Mouse (Mus musculus): ENCODE measurements at regions not wholly inside any gene's neighbourhood (a gene's known extent, or its start where the extent isn't known, plus 50 kb on each side); places are given as distances from the start of the nearest gene placed in this dataset.

- Histone ChIP-seq H3K4me3 (ENCODE audit: low read depth, low read length) (no peak overlapping the region), H3K36me3 (ENCODE audit: insufficient read depth) (no peaks in the 10 kb centered on the region), H3K4me2 (no peak overlapping the region), H3K9ac (no peak overlapping the region), H3K27ac (ENCODE audit: low read depth) (no peak overlapping the region), H3K4me1 (ENCODE audit: insufficient read depth) (no peaks in the 10 kb centered on the region), H3K27me3 (ENCODE audit: insufficient read depth, low read length) (no peaks in the 10 kb centered on the region), H3K9me3 (ENCODE audit: low read depth, low read length) (no peaks in the 10 kb centered on the region)
- no peak for DNase-seq
- ATAC-seq (ENCODE audit: insufficient read depth): no peak
- no peak for TF ChIP-seq CTCF (IDR thresholded peaks at IDR 0.05; ENCODE audit: low read depth)
- WGBS: 78% methylated on average over 4 of the region's 4 CpGs
These were observed 222.7 kb upstream of the Sox2 start for GRCm38 (mm10) chr3:34427495-34427894.

GRCm38 (mm10) chr3:34426955-34427354, 223.2 kb upstream of the Sox2 start:
- no peaks in the 10 kb centered on the region for H3K4me1 ChIP-seq (ENCODE audit: insufficient read depth)
- DNase-seq (no peak), ATAC-seq (ENCODE audit: insufficient read depth) (no peak)
- H3K27me3 ChIP-seq (ENCODE audit: insufficient read depth, low read length): no peaks in the 10 kb centered on the region
- TF ChIP-seq CTCF (IDR thresholded peaks at IDR 0.05; ENCODE audit: low read depth): no peak
- WGBS: 69% methylated on average over 10 of the region's 10 CpGs
- H3K4me3 ChIP-seq (ENCODE audit: low read depth, low read length): no peak overlapping the region
- H3K4me2 ChIP-seq: no peak overlapping the region
- H3K27ac ChIP-seq (ENCODE audit: low read depth): no peak overlapping the region
- H3K36me3 ChIP-seq (ENCODE audit: insufficient read depth): no peaks in the 10 kb centered on the region
- no peaks in the 10 kb centered on the region for H3K9me3 ChIP-seq (ENCODE audit: low read depth, low read length)
- no peak overlapping the region for H3K9ac ChIP-seq

DNA sequence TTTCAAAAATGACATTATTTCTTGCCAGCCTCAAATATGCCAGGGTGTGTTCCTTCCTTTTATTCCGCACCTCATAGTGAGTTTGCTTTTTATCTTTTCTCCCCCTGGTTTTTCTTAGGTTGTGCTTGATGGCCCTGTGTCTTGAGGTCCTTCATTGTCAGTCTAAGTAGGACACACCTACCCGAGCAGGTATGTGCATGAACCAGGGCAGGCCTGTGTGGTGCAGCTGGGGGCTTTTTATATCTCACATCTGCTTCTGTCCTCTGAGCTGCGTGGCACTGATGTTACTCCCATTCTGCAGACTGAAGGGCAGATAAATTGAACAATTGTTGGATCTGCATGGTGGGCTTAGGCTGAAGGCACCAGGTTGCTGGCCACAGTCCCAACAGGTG, 238.3 kb upstream of the Sox2 start:
- ATAC-seq (ENCODE audit: insufficient read depth): no peak
- no peaks in the 10 kb centered on the region for H3K36me3 ChIP-seq (ENCODE audit: insufficient read depth)
- no peak for DNase-seq
- 67% methylated on average over 3 of the region's 3 CpGs for whole genome bisulfite sequencing
- no peaks in the 10 kb centered on the region for H3K9me3 ChIP-seq (ENCODE audit: low read depth, low read length)
- H3K4me3 ChIP-seq (ENCODE audit: low read depth, low read length): no peak overlapping the region
- no peak overlapping the region for H3K4me2 ChIP-seq
- no peaks in the 10 kb centered on the region for H3K4me1 ChIP-seq (ENCODE audit: insufficient read depth)
- no peaks in the 10 kb centered on the region for H3K27me3 ChIP-seq (ENCODE audit: insufficient read depth, low read length)
- no peak for TF ChIP-seq CTCF (IDR thresholded peaks at IDR 0.05; ENCODE audit: low read depth)
- H3K27ac ChIP-seq (ENCODE audit: low read depth): no peak overlapping the region
- H3K9ac ChIP-seq: no peak overlapping the region

DNA sequence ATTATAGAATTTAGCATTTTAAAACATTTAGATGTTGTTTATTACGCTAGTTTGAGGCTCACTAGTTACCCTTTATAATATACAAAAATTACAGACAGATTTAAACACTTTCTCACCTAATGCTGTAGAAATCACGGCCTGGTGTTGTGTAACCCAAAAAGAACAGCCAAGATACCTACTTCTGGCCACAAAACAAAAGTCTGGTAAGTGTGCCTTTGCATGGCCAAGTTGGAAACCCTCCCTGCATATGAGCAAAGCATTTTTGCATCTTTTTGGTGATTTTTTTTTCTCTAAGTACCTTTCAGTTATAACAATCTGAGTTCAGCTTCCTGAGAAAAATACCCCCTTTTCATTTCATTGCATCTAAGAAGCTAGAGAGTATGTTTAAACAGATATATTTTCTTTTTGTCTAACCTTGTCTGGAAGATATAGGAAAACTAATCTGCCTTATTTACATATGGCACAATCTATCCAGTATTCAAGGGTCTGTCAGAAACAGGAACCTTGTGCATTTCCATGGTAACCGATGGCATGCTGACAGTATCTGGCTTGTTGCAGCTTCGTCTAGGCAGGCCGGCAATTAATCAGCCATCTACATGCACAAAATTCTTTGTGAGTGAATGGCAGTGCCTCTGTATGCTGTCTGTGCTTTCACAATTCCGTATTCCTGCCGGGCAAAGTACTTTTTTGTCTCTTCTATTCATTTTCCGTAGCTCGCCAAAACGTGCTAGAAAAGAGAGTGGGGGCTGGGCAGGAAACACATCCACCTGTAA, 238.9 kb upstream of the Sox2 start:
- no peak for TF ChIP-seq CTCF (IDR thresholded peaks at IDR 0.05; ENCODE audit: low read depth)
- Histone ChIP-seq H3K36me3 (ENCODE audit: insufficient read depth) (no peaks in the 10 kb centered on the region), H3K4me3 (ENCODE audit: low read depth, low read length) (no peak overlapping the region), H3K4me1 (ENCODE audit: insufficient read depth) (no peaks in the 10 kb centered on the region), H3K4me2 (no peak overlapping the region), H3K9ac (no peak overlapping the region), H3K27me3 (ENCODE audit: insufficient read depth, low read length) (no peaks in the 10 kb centered on the region), H3K9me3 (ENCODE audit: low read depth, low read length) (no peaks in the 10 kb centered on the region), H3K27ac (ENCODE audit: low read depth) (no peak overlapping the region)
- ATAC-seq (ENCODE audit: insufficient read depth): no peak
- WGBS: 59% methylated on average over 10 of the region's 10 CpGs
- DNase-seq: no peak

- Histone ChIP-seq H3K4me1 (ENCODE audit: insufficient read depth) (no peaks in the 10 kb centered on the region), H3K9ac (no peak overlapping the region), H3K4me2 (no peak overlapping the region), H3K27ac (ENCODE audit: low read depth) (no peak overlapping the region), H3K36me3 (ENCODE audit: insufficient read depth) (no peaks in the 10 kb centered on the region), H3K9me3 (ENCODE audit: low read depth, low read length) (no peaks in the 10 kb centered on the region), H3K4me3 (ENCODE audit: low read depth, low read length) (no peak overlapping the region), H3K27me3 (ENCODE audit: insufficient read depth, low read length) (no peaks in the 10 kb centered on the region)
- peak; percentile 37 for DNase-seq
- peak; percentile 17; the same call in 1 of the 2 replicates for ATAC-seq (ENCODE audit: insufficient read depth)
- 48% methylated on average over 2 of the region's 2 CpGs for WGBS
- no peak for TF ChIP-seq CTCF (IDR thresholded peaks at IDR 0.05; ENCODE audit: low read depth)
These were observed 246.6 kb upstream of the Sox2 start for GRCm38 (mm10) chr3:34403586-34403985.

GRCm38 (mm10) chr3:34391275-34391674, 258.9 kb upstream of the Sox2 start:
- H3K36me3 ChIP-seq (ENCODE audit: insufficient read depth): no peaks in the 10 kb centered on the region
- H3K27me3 ChIP-seq (ENCODE audit: insufficient read depth, low read length): no peaks in the 10 kb centered on the region
- H3K4me2 ChIP-seq: no peak overlapping the region
- no peak overlapping the region for H3K9ac ChIP-seq
- no peak overlapping the region for H3K27ac ChIP-seq (ENCODE audit: low read depth)
- DNase-seq: no peak
- H3K4me1 ChIP-seq (ENCODE audit: insufficient read depth): no peaks in the 10 kb centered on the region
- 85% methylated on average over 2 of the region's 2 CpGs for WGBS
- peaks cover 5% of the 10 kb centered on the region; the same call in 1 of the 2 replicates for H3K9me3 ChIP-seq (ENCODE audit: low read depth, low read length)
- no peak overlapping the region for H3K4me3 ChIP-seq (ENCODE audit: low read depth, low read length)
- TF ChIP-seq CTCF (IDR thresholded peaks at IDR 0.05; ENCODE audit: low read depth): 0 out of 2 replicates have a peak, but pooled peaks have one; percentile 9
- ATAC-seq (ENCODE audit: insufficient read depth): no peak

DNA sequence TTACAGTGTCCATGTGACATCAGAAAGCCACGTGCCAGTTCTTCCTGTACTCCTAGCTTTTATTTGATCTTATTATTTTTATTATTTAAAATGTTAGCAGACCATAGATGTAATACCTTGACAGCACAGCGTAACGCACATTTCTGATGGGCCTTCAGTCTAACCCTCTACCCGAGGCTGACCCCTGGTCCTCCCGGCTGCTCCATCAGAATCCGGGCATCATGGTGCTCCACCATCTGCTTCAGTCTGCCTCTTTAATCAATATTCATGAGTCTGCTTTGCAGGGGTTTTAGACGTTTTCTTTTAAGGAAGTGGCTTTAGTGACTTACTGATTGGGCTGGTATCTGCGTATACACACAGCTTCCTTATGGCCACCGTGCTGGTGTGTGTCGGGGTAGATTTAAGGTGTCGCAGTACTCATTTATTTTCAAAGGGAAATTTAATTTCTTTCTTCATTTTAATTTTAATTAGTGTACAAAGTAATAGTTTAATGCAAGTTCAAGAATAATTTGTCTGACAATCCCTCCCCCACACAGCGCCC, 265.2 kb upstream of the Sox2 start:
- ATAC-seq (ENCODE audit: insufficient read depth) (no peak), DNase-seq (no peak)
- Histone ChIP-seq H3K4me2 (no peak overlapping the region), H3K27me3 (ENCODE audit: insufficient read depth, low read length) (no peaks in the 10 kb centered on the region), H3K9ac (no peak overlapping the region), H3K27ac (ENCODE audit: low read depth) (no peak overlapping the region), H3K4me1 (ENCODE audit: insufficient read depth) (no peaks in the 10 kb centered on the region), H3K4me3 (ENCODE audit: low read depth, low read length) (no peak overlapping the region), H3K36me3 (ENCODE audit: insufficient read depth) (no peaks in the 10 kb centered on the region), H3K9me3 (ENCODE audit: low read depth, low read length) (no peaks in the 10 kb centered on the region)
- no peak for TF ChIP-seq CTCF (IDR thresholded peaks at IDR 0.05; ENCODE audit: low read depth)
- 81% methylated on average over 12 of the region's 12 CpGs for WGBS

All from lung, embryonic 14.5 days (tissue).